Mouse (Mus musculus): ENCODE results near the gene Itga4.

DNA sequence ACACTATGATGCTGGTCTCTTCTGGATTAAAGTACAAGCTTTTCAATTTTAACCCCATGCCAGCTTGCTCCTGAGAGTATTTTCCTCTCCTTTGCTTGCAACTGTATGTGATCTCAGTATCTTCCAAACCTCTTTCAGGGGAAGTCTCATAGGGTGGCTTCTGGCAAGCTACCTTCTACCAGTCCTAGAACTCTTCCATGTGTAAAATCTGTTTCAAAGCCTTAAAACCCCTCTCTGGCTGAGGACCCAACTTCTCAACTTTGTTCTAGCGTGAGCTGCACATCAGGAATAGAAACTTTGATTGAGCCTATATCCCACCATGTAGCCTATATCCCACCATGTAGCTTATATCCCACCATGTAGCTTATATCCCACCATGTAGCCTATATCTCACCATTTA is 1.1 kb downstream of the Itga4 start:
- TF ChIP-seq POLR2A (IDR thresholded peaks at IDR 0.05; ENCODE audit: control insufficient read depth in 1 of 2, insufficient read depth in 1 of 2, low read depth in 1 of 2, low read length in 2 of 2, poor library complexity in 1 of 2) (no peak), CTCF (IDR thresholded peaks at IDR 0.05 in 2 of 3, conservative IDR thresholded peaks at IDR 0.05 in 1 of 3; ENCODE audit: control insufficient read depth in 1 of 3, insufficient read depth in 1 of 3, low read depth in 2 of 3, low read length in 3 of 3, poor library complexity in 1 of 3, severe bottlenecking in 1 of 3) (no peak), JUND (IDR thresholded peaks at IDR 0.05; ENCODE audit: low read depth, low read length) (no peak), HCFC1 (IDR thresholded peaks at IDR 0.05; ENCODE audit: low read depth, low read length) (no peak), MAX (IDR thresholded peaks at IDR 0.05; ENCODE audit: low read length) (no peak), CHD1 (IDR thresholded peaks at IDR 0.05; ENCODE audit: low read depth, low read length) (no peak), GATA1 (IDR thresholded peaks at IDR 0.05; ENCODE audit: low read depth, low read length) (no peak), MAFK (IDR thresholded peaks at IDR 0.05; ENCODE audit: borderline replicate concordance, low read depth, low read length) (no peak), CHD2 (IDR thresholded peaks at IDR 0.05; ENCODE audit: low read length) (no peak)

Measured in MEL (cell line).